Mouse (Mus musculus) left cerebral cortex, adult 8-10 months (tissue): Measurements from ENCODE around the gene Hs3st2. TPM values are rescaled to one million over a fixed set of nuclear protein-coding genes. Genes with fewer than 3 reads are reported as not detected.
A peak's percentile ranks its signal among the peaks of the same experiment; 100 is the strongest.

Source experiments
- DNase-seq, 2 experiments: peaks; one replicate each; pipeline ENCODE4 v3.0.0; 2022; ENCODE audit warnings: low spot score in 2 of 2
- total RNA-seq, 4 experiments: library from RNA; stranded (reverse); gene quantifications; 2 replicates each; pipeline ENCODE4 v1.2.4; 2022

Gene Hs3st2
- total RNA-seq, 4 experiments from 2014 or later = 38.7 to 51.6 (median 46.9) TPM

DNA sequence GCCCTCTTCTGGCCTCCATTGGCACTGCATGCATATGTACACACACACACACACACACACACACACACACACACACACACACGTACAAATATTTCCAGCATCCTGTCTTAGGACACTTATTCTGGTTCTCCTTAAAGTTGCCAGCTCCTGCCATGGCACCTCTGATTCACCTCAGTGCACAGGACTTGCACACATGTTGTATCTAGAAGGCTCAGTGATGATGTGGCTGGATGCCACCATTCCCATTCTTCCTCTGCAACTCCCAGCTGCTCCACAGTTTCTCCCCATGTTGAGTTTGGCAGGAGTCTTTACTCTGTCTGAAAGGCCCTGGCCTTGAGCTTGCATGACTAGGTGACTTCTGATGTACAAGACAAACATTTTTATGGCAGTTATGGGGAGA, 65.1 kb downstream of the Hs3st2 start:
- no peak for DNase-seq

GRCm38 (mm10) chr7:121458075-121458474, 66.4 kb downstream of the Hs3st2 start:
- DNase-seq = no peak

GRCm38 (mm10) chr7:121460626-121461025, 69.0 kb downstream of the Hs3st2 start:
- DNase-seq = no peak

DNA sequence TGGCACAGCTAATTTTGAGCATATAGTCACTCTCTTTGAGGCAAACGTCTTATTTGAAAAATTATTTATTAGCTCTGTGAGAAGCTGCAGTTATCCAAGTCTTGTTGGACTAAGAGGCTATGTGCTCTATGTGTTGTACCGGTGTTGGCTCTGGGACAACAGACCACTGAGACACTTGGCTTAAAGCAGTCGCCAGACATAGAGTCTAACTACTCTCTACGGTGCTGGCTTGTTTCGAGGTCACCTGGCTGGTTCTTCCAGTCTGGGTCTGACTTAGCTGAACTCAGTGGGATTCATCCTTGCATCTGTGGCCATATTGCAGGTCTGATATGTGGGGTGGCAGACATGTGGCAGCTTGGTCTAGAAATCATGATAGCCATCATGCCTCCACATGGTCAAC, 72.8 kb downstream of the Hs3st2 start:
- DNase-seq = no peak

DNA sequence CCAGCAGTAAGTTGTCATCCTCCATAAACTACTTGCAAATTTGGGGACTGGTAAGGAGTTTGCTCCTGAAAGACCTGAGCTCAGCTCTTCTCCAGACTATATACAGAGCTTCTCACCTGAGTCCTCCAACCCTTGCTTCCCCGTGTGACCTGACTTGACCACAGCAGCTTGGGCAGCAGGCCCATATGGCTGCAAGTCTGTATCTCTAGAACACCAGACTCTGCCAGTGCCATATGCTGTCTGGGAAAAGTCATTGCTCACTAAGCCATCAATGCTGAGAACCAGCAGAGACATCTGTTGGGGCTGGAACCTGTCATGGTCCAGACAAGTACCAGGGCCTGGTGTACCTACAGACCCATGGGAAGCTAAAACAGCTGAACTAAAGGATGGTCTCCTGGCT, 73.5 kb downstream of the Hs3st2 start:
- DNase-seq = no peak

GRCm38 (mm10) chr7:121466331-121466730, 74.7 kb downstream of the Hs3st2 start:
- DNase-seq = no peak

DNA sequence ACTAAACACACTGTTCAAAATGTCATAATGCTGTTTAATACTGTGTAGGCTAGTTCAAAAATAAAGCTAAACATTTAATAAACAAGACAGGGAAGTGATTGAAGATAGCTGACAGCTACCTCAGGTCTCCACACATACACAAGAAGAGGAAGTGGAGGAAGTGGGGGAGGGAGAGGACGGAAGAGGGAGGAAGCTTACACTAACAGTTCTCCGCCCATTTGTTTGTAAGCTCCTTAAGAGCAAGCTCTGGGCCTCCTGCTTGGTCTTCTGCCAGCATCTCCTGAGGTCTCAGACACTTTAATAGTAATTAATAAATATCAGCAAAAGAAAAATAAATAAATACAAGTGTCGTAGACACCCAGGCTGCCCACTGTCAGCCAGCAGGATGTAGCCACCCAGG, 77.8 kb downstream of the Hs3st2 start:
- no peak for DNase-seq

DNA sequence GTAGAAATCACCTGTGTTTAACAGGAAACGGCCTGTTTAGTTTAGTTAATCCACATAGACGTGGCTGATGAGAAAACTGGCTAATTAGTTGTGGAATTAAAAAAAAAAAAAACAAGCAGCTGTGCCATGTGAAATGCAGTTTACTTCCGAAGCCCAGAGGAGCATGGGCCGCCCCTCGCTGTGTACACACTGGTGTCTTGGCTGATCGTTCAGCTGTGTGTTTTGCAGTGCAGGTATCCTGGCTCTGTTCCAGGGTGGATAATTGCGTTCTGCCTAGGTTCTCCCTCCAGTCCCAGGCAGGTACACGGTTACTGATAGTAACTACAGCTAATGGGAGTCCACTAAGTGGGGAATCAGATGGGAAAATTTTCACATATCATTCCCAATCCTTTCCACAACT, 86.6 kb downstream of the Hs3st2 start:
- DNase-seq = no peak

DNA sequence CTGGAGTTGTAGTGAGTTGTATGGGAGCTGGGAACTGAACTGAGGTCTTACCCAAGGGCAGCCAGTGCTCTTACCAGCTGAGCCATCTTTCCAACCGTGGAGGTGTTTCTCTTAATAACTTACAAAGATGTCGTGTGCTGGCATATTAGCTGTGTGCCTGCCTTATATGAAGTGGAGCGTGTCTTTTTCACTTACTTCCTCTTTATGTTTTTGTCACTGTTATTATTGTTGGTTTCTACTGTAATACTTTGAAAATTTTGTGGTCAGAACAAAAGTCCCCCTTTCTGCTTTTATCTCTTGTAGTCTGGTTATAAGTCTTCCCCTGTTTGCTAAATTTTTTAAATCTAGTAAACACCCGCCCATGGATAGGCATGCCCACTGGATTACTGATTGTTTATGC, 88.4 kb downstream of the Hs3st2 start:
- DNase-seq = no peak

GRCm38 (mm10) chr7:121484590-121484989, 92.9 kb downstream of the Hs3st2 start:
- no peak for DNase-seq

DNA sequence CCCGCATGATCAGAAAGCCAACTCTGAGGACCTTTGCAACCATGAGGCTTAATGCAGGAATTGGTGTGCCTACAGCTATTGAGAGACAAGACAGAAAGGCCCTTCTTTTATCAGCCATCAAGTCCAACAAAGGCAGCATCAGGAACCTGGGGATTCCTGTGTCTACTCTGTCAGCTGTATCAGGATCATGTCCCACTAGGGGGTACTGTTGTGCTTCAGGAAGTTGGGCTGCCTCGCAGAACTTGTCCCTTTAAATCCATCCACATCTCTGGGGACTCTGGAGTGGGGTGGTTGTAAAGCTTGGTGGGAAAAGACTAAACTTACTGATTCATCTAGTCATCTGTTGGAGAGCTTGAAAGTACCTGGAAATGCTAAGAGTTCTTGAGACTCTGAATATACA, 93.6 kb downstream of the Hs3st2 start:
- DNase-seq = peak; percentile 29 to 30

DNA sequence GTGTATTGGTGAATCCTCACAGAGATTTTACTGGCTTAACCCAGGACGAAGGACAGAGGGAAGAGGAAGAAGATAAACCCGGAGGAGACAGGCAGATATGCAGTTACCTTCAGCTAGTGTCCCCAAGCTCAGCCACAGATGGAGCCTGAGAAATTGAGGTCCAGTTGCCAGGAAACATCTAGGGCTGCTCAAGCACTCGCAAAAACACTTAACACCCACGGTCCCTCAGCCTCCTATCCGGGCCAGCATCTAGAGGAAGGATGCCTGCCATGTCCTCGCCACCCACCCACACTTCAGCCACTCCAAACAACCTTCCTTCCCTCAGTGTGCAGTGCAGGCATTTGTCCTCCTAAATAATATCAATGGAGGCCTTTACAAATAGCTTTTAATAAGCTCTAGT, 95.6 kb downstream of the Hs3st2 start:
- peak; percentile 17 to 81 for DNase-seq

GRCm38 (mm10) chr7:121489401-121489800, 97.7 kb downstream of the Hs3st2 start:
- DNase-seq = no peak

DNA sequence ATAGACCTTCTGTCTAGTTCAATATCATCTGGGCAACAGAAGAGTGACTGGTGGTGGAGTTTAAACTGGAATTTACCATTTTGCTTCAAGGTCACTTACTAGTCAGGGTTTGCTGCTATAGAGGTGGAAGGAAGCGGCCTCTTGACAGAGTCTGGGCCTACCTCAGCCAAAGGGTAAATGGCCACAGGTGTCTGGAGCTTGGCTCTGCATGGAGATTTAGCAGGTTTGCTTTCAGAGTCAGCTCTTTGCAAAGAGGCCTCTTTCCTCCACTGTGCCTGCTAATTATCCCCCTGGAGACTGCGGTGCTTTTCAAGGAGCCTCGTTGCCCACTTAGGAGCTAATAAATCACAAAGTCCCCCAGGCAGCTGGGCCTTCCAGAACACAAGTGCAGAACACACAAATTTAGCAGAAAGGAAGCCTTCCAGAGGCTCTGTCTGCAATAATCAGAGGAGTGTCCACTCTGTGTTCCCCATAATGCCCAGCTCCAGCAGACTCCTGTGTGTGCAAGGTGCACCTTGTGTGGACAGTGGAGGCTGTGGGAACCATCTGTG, 99.9 kb downstream of the Hs3st2 start:
- DNase-seq = no peak

DNA sequence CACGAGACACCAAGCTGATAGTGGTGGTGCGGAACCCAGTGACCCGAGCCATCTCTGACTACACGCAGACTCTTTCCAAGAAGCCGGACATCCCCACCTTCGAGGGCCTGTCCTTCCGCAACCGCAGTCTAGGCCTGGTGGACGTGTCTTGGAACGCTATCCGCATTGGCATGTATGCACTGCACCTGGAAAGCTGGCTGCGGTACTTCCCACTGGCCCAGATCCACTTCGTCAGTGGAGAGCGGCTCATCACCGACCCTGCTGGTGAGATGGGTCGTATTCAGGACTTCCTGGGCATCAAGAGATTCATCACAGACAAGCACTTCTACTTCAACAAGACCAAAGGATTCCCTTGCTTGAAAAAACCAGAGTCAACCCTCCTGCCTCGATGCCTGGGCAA, 108.9 kb downstream of the Hs3st2 start:
- DNase-seq = no peak

DNA sequence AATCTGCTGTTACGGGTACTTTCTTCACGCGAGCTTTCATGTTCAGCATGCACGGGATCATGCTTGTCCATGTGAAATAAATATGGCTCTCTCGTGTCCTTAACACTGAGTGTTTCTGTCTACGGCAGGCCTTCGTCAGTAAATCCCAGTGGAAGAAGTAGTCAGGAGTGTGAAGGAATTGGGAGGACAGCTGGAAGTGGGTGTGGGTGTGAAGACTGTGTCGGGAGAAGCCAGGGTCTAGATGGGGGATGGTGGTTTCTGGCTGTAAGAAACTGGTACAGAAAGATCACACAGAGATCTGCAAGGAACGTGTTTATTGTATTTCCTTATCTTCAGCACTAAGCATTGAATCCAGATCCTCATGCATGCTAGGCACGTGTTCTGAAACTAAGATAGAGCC, 110.0 kb downstream of the Hs3st2 start:
- peak; percentile 34 to 83 for DNase-seq

DNA sequence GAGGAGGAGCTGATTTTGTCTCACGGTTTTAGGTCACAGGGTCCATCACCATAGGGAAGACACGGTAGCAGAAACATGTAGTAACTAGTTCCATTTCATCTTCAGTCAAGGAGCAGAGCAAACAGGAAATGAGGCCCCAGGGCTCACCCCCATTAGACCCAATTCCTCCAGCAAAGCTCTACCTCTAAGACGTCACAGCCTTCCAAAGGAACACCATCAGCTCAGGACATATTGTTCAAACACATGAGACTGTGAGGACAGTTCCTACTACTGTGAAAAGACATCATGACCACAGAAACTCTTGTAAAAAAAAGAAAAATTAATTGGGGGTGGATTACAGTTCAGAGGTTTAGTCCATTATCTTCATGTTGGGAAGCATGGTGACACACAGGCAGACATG, 125.1 kb downstream of the Hs3st2 start:
- no peak for DNase-seq

DNA sequence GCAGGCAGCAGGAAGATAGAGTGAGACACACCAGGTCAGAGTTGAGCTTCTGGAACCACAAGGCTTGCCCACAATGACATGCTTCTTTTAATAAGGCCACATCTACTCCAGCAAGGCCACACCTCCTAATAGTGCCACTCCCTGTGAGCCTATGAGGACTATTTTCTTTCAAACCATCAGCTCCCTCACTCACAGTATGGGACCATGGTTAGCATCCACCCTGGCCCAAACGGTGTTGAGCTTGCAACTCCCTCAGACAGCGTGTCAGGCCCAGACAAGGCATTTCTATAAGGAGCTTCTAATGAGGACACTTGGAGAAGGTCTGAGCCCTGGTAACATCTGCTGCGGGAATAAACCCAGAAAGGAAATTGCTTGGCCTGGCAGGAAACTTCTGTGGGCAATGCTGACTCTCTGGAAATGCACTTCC, 125.5 kb downstream of the Hs3st2 start:
- peak in 1 of 2 experiments; percentile 18 for DNase-seq

- no peak for DNase-seq
Observed at GRCm38 (mm10) chr7:121522125-121522524, 130.5 kb downstream of the Hs3st2 start.

DNA sequence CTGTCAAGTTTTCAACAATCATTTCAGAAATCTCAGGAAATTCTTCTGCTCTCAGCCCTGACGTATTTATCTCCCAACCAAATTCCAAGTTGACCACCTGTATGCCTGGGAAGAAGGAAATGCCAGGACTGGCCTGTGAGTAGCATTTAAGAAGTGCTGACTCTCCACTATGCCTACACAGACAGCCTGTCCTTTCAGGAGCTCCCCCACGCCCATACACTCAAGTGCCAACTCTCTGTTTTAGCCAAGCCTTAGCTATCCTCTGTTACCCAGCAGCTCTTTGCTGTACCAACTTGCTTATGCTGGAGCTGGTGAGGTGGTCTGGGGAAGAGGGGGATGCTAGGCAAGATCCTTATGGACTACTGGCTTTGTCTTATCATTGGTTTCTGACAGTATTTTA, 137.4 kb downstream of the Hs3st2 start:
- peak in 1 of 2 experiments; percentile 42 for DNase-seq

- DNase-seq = peak in 1 of 2 experiments; percentile 27
Observed at GRCm38 (mm10) chr7:121533639-121534038, 142.0 kb downstream of the Hs3st2 start.

DNA sequence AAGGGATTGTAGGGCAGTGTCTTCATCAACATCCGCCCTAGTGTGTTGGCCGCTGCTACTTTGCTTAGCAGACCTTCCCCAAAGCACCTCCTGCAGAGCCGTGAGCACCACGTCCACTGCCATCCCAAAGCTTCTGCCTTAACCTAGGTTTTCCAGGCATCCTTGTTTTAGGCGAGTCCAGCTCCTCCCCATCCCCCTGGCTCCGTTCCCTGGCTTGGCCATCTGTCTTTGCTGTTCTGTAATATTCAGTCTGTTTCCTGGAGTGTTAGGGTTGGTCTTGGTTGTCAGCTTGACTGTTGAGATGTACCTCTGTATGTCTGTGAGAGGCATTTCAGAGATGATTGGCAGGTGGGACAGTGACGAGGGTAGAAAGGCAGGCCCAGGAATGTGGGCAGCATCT, 142.7 kb downstream of the Hs3st2 start:
- peak in 1 of 2 experiments; percentile 22 for DNase-seq

DNA sequence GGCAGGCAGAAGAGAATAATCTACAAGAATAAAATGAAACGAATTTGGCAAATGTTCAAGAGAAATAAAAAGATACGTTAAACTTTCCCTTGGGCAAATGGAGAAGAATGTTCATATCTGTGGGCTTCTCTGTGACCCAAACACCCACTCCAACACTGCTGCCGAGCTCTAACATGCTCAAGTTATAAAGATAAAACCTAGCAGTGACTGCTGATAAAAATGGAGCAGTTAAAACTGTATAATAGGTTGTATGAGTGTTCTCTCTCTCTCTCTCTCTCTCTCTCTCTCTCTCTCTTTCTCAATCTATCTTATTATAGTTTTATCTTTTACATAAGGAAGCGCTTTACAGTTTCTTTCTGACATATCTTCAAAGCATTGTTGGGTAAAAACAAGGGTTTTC, 144.3 kb downstream of the Hs3st2 start:
- DNase-seq = no peak
